Mouse (Mus musculus) brain, adult 10 weeks (tissue): ENCODE results near the gene Hoxa7. TPM values are rescaled to one million over a fixed set of nuclear protein-coding genes. Genes with fewer than 3 reads are reported as not detected.

Experiments
- polyA plus RNA-seq: library from polyadenylated mRNA; stranded (reverse); fragments of 350-450 nt; fragmentation: Illumina TruSeq; extraction: RNeasy Lipid Tissue Mini Kit (QIAGEN cat#74804); gene quantifications from one replicate; pipeline ENCODE4 v1.2.3, GENCODE M21; 2015; ENCODE audit warnings: low read depth, low replicate concordance

Gene Hoxa7
- not detected for polyA plus RNA-seq

DNA sequence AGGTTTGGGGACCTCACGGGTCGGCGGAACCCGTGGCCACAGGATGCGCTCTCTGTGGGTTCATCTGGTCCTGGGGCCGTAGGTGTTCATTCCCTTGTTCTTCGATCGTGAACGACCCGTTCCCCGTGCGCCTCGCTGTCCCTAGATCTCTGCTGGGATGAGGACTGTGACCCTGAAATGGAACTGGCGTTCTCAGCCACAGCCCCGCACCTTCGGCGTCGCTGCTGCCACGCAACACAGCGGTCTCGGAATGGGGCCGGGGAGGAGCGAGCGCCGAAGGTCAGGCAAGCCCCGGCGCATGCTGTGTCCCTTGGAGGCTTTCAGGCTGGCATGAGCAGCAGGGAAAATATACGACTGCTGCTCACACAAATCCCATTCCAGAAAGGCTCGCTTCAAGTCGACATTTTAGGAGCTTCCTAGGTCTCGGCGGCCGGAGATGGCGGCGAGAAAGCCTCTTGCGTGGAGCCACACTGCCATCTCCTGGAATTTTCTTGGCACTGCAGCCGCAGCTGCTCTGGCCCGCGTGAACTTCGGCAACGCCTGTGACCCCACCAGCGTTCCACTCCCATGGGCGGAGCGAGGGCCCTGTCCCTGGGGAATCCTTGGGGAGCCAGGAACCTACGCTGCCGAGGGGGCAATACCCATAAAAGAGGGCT, at the start of gene Hoxa7:
Gene Hoxa7, minus strand, starts transcription at position 518 of the 656 bp plus-strand sequence.

GRCm38 (mm10) chr6:52260654-52261575, 39.3 kb upstream of the Hoxa7 start, which contains the start of gene Hoxa13:
TSS of gene Hoxa13 (minus strand) at chr6:52260880.

DNA sequence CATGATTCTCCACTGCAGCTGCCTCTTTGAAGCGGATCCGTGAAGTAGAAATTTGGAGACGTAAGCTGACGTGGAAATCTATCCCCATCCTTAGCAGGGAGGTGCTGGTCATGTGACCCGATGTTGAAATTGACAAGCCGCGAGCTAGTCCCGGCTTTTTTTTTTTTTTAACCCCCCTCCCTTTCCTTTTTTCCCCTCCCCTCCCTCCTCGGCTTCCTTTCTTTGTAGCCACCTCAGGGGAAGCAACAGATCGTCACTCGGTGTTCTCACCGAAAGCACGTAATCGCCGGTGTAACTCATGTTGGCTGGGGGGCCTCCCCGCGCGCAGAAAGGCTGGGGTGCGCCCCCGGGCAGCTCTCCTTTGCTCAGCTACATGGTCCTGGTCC, 24.1 kb upstream of the Hoxa7 start, which contains the start of gene Hoxa11:
Gene Hoxa11, minus strand, starts transcription at position 54 of the 386 bp plus-strand sequence.

DNA sequence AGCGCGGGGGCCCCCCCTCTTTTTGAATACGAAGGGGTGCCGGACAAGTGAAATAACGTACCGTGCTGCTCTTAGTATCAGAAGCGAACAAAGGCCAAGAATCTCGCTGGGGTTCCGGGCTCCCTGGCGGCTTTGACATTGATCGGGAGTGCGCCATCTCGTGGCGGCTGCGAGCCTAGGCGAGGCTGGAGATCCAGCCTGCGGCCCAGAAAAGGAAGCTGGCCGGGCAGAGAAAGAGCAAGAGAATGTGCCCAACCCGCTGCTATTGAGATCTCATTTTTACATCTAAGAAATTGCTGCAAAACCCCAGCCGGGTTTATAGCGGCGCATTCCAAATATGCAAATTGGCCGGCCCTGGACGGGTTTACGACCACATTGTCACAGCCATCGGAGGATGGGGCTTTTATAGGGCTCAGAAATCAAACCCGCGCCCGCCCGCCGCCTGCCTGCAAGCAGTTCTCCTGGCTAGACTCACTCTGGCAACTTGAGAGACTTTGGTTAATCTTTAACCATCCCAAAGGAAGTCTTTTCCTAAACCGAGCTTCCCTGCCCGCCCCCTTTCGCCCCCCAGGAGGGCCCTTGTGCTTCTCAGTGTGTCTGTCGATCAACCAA, 18.8 kb upstream of the Hoxa7 start, which contains the start of gene Hoxa10:
Gene Hoxa10, minus strand, starts transcription at position 466 of the 612 bp plus-strand sequence.

GRCm38 (mm10) chr6:52230516-52231165, 9.0 kb upstream of the Hoxa7 start, which contains the start of gene Hoxa9:
TSS of gene Hoxa9 (minus strand) at chr6:52231089.

DNA sequence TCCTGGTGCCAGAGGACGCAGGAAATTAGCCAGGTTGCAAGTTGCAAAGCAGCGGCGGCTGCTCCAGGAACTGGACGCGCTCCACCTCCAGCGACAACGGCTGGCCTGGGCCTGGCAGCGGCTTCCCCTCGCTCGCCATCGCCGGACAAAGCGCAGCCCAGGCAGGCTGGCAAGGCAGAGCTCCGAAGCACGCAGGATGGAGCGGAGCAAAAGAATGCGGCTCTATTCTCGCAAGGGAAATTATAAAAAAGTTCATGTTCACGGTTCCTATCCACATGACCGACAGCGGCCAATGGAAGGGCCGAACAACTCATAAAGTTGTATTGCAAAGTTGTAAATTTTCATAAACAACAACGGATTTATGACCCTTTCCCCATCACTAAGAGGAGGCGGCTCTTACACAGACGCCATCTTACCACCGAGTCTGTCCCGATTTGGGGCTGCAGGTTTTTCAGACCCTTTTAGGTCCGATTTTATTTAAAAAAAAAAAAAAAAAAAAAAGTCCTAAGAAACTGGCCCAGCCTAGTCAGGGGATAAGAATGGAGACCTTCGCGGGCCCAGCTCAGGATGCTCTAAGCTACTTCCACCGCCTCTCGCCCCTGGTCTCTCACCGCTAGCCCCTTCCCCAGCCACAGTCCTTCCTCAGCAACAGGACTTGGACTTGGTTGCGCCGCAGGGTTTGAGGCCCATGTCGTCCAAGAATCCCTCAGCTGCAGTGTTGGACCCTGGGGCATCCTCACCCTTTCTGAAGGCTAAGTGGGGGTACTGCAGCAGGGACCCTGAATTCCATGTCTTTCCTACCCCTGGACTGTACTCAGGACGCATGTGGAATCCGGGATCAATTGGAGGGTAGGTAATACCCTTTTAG, 8.3 kb downstream of the Hoxa7 start, which contains the start of the genes Hoxa3 and Gm28308:
Gene Hoxa3, minus strand, starts transcription at position 218 of the 868 bp plus-strand sequence.
Gene Gm28308, minus strand, starts transcription at position 221 of the 868 bp plus-strand sequence.

DNA sequence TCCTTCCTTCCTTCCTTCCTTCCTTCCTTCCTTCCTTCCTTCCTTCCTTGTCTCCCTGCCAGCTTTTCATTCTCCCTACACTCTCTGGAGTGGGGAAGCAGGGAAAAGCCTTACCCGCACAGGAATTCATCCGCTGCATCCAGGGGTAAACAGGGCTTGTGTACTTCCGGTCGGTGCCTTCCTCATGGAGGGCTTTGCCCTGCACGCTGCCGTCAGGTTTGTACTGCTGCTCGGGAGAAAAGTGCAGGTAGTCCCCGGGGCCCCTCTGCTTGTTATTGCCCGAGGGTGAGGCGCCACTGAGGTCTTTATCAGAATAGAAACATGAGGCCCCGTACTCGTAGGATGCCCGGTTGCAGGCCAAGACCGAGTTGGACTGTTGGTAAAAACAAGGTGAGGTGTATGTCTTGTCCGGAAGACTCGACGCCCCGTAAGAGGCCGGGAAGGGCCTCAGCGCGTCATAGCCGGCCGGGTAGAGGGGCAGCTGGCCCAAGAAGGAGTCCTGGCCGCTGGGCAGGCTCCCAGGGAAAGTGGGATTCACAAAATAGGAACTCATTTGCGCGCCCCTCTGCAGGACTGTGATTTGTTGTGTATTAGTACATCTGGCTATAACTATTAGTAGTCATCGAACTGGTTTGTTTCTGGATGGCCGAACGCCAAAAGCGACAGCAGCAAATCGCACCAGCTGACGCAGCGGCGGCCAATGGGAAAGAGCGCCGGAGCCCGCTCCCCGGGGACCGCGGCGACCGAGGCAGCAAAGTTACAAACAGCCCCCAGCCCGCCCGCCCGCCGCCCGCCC, 13.4 kb downstream of the Hoxa7 start, which contains the start of gene Hoxa6:
Gene Hoxa6, minus strand, starts transcription at position 651 of the 796 bp plus-strand sequence.

GRCm38 (mm10) chr6:52204050-52204752, 17.5 kb downstream of the Hoxa7 start, which contains the start of gene Hoxa5:
TSS of gene Hoxa5 (minus strand) at chr6:52204587.

GRCm38 (mm10) chr6:52190906-52191810, 30.5 kb downstream of the Hoxa7 start, which contains the start of gene Hoxa4:
TSS of gene Hoxa4 (minus strand) at chr6:52191753.

GRCm38 (mm10) chr6:52177061-52177735, 44.5 kb downstream of the Hoxa7 start, which contains the start of gene 5730596B20Rik:
TSS of gene 5730596B20Rik (plus strand) at chr6:52177498.

DNA sequence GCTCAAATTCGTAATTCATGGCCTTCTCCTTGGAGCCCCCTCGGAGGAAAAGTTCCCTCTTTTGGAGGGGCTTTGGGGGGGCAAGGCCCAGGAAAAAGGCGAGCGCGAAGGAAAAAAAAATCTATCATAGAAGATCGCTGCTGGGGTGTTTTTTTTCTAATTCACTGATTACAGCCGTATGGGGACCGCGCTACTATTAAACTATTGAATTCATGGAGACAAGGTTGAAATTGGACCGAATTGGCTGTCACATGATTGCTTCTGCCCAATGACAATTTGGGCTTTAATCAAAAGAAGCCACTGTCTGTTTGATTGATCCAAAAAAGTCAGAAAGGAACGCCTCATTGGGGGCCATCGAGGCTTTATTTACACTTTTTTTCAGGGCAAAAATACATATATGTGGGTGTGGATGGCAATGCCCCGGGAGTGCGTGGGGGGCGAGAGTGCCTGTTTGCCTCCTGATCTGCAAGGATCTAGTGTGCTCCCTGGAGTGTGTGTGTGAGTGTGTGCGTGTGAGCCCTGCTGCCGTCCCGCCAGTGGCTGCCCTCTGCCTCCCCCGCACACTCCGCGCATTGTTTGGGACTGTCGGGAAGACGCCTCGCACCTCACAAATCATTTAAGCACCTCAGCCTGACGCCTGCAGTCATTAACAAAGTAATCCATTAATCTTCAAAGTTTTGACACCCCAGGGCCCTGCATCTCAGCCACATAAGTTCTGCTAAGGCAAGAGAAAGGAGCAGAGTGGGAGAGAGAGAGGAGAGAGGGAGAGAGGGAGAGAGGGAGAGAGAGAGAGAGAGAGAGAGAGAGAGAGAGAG, 56.8 kb downstream of the Hoxa7 start, which contains the start of gene Hoxa2:
Gene Hoxa2, minus strand, starts transcription at position 206 of the 815 bp plus-strand sequence.

Other genes with a start within 250 kb of the Hoxa7 start
- gene Skap2, start 209.3 kb downstream of the Hoxa7 start, polyA plus RNA-seq, result 14.4 TPM
- gene Hoxa1, start 63.5 kb downstream of the Hoxa7 start, polyA plus RNA-seq, result not detected
- gene Hoxa2, start 57.0 kb downstream of the Hoxa7 start, polyA plus RNA-seq, result not detected
- not detected for gene 5730596B20Rik, start 44.4 kb downstream of the Hoxa7 start, polyA plus RNA-seq
- not detected for gene Hoxa4, start 30.1 kb downstream of the Hoxa7 start, polyA plus RNA-seq
- gene Hoxa5, start 17.3 kb downstream of the Hoxa7 start, polyA plus RNA-seq, result not detected
- not detected for gene Hoxa6, start 13.1 kb downstream of the Hoxa7 start, polyA plus RNA-seq
- gene Hoxa3, start 8.5 kb downstream of the Hoxa7 start, polyA plus RNA-seq, result not detected
- not detected for gene Gm28308, start 8.5 kb downstream of the Hoxa7 start, polyA plus RNA-seq
- not detected for gene Hoxa9, start 9.2 kb upstream of the Hoxa7 start, polyA plus RNA-seq
- not detected for gene Hoxa10, start 19.0 kb upstream of the Hoxa7 start, polyA plus RNA-seq
- gene Hoxa11, start 24.0 kb upstream of the Hoxa7 start, polyA plus RNA-seq, result not detected
- not detected for gene Hoxa13, start 39.0 kb upstream of the Hoxa7 start, polyA plus RNA-seq
- not detected for gene Evx1, start 91.6 kb upstream of the Hoxa7 start, polyA plus RNA-seq